Mouse (Mus musculus) neural tube, embryonic 14.5 days (tissue): Measurements from ENCODE around the gene Sel1l2. TPM values are rescaled to one million over a fixed set of nuclear protein-coding genes. Genes with fewer than 3 reads are reported as not detected.
"Not testable (repeated sequence)": the region's sequence is repeated elsewhere in the genome, so short reads cannot be mapped to it uniquely, and the experiment has no call there.

Source experiments
- ATAC-seq: fragments of 200-750 bp; cut with Nextera tagmentation; 2 replicates; pipeline ENCODE4 v1.8.0; 2017; ENCODE audit warnings: low read depth, mild to moderate bottlenecking, moderate TSS enrichment, moderate library complexity
- H3K27ac ChIP-seq: fragments of 300-500 bp; sonication (generic); 2 replicates; pipeline ENCODE4 v1.5.1; 2014; ENCODE audit warnings: low read depth, mild to moderate bottlenecking, control low read depth, low read length, moderate library complexity, mixed read lengths
- H3K27me3 ChIP-seq: fragments of 300-500 bp; sonication (generic); 2 replicates; pipeline ENCODE4 v1.6.1; 2014; ENCODE audit warnings: low read length; ENCODE audit not compliant: control insufficient read depth, insufficient read depth
- H3K36me3 ChIP-seq: fragments of 300-500 bp; sonication (generic); 2 replicates; pipeline ENCODE4 v1.6.1; 2014; ENCODE audit warnings: low read length, mixed read lengths; ENCODE audit not compliant: control insufficient read depth, insufficient read depth
- H3K4me1 ChIP-seq: fragments of 300-500 bp; sonication (generic); 2 replicates; pipeline ENCODE4 v1.6.1; 2014; ENCODE audit warnings: low read length; ENCODE audit not compliant: control insufficient read depth, insufficient read depth
- H3K4me2 ChIP-seq: fragments of 300-500 bp; sonication (generic); 2 replicates; pipeline ENCODE4 v1.6.1; 2014; ENCODE audit warnings: mild to moderate bottlenecking, low read depth, low read length, control low read depth
- H3K4me3 ChIP-seq: fragments of 300-500 bp; sonication (generic); 2 replicates; pipeline ENCODE4 v1.5.1; 2014; ENCODE audit warnings: low read depth, low read length, control low read depth, mixed read lengths
- H3K9ac ChIP-seq: fragments of 300-500 bp; sonication (generic); replicated peaks from 2 replicates; pipeline ENCODE4 v1.6.1; 2014; ENCODE audit warnings: low read depth, mild to moderate bottlenecking, control low read depth, low read length, mixed read lengths
- H3K9me3 ChIP-seq: fragments of 300-500 bp; sonication (generic); 2 replicates; pipeline ENCODE4 v1.6.1; 2016; ENCODE audit warnings: low read length; ENCODE audit not compliant: control insufficient read depth
- WGBS: fragments of 180-500 bp; shearing (Covaris S2); extraction: QIAGEN DNeasy Blood & Tissue Kit; methylation state at CpG from one replicate; pipeline ENCODE4 v1.1.7; 2014; 5-methylcytosine and 5-hydroxymethylcytosine counted together
- polyA plus RNA-seq: library from polyadenylated mRNA; unstranded; fragments of >200 nt; fragmentation: Nextera tagmentation; extraction: Ambion mirVana; gene quantifications from 2 replicates; pipeline ENCODE4 v1.2.1, GENCODE M21; 2014

Sel1l2 gene
- polyA plus RNA-seq, 1 experiment from 2014 or later: not detected

GRCm38 (mm10) chr2:140185685-140186210 is 203.8 kb downstream of the Sel1l2 start:
- H3K9me3 ChIP-seq, H3K27ac ChIP-seq, H3K4me3 ChIP-seq, H3K9ac ChIP-seq, H3K27me3 ChIP-seq, H3K4me1 ChIP-seq, H3K4me2 ChIP-seq, ATAC-seq: not testable (repeated sequence)
- 87% methylated on average over 3 of the region's 3 CpGs for WGBS
- peaks cover 13% of the 10 kb centered on the region; the same call in 1 of the 2 replicates for H3K36me3 ChIP-seq

Other genes with a start within 250 kb of the Sel1l2 start
- not detected in 2 replicates for gene Gm17374, start 237.7 kb downstream of the Sel1l2 start, polyA plus RNA-seq
- gene Esf1, start 219.1 kb downstream of the Sel1l2 start, polyA plus RNA-seq: 17.6 and 21.4 TPM in 2 replicates
- 59.2 and 63.3 TPM in 2 replicates for gene Ndufaf5, start 219.1 kb downstream of the Sel1l2 start, polyA plus RNA-seq
- gene Macrod2, start 5.6 kb upstream of the Sel1l2 start, polyA plus RNA-seq: 65.9 and 71.6 TPM in 2 replicates